Mouse (Mus musculus) mesoderm, embryonic 11.5 days (tissue): ENCODE measurements around the gene Htatip2.

Source experiments
- DNase-seq: peaks from one replicate; pipeline ENCODE4 v3.0.0-alpha.2; 2012; ENCODE audit warnings: low read depth, low spot score

Gene Htatip2

DNA sequence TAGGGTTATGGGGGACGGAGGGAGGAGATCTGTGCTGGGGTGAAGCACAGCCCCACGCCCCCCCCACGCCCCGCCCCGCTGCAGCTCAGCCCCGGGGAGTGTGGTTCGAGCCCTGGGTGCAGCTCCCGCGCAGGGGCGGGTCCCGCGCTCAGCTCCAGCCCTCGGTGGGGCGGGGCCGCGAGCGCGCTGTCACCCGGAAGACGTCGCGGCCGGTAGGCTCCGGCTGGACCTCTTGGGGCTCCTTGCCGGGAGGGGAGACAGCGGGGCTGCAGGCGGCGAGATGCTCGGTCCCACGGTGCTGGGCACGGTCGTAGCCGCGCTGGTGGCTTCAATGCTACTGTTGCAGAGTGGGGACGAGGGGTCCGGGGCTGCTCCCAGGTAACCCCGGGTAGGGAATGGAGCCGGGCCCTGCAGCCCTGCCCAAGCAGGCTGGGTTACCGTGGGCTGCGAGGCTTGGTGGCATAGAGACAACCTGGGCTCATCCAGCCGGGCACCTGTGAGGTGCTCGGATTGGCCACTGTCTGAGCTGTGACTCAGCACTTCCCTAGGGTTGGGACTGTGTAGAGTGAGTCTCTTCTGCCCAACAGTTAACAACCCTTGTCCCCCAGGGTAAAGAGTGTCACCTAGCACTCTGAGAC lies at the start of gene Htatip2:
Gene Htatip2 (plus strand): TSS at position 182 of the 638 bp plus-strand sequence.
- no peak for DNase-seq

DNA sequence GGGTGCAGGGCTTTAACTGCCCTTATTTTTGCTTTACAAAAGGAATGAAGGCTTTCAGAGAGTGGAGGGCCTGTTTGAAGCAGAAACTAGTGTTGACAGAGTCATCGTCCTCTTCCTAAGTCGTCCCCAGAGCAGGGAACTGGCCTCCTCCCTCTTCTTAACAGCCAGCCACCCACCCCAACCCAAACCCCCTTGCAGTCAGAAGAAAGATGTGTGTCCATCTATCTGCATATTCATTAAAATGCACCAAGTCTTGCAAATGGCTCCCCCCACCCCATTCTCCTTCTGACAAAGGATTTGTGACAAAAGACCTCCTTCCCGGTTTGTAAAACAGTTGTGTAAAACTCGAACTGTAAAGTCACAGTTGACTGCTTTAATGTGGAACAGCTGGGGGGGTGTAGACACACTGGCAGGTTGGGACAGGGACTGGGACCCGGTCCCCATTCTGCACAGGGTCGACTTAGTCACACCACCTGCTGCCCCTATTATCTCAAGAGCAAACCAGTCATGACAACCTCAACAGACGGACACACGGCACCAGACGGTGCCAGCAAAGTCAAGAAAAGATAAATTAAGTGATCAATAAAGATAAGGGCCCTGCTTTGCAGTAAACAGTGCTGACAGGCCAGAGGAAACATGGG lies 49.4 kb upstream of the Htatip2 start:
- peak; percentile 30 for DNase-seq

DNA sequence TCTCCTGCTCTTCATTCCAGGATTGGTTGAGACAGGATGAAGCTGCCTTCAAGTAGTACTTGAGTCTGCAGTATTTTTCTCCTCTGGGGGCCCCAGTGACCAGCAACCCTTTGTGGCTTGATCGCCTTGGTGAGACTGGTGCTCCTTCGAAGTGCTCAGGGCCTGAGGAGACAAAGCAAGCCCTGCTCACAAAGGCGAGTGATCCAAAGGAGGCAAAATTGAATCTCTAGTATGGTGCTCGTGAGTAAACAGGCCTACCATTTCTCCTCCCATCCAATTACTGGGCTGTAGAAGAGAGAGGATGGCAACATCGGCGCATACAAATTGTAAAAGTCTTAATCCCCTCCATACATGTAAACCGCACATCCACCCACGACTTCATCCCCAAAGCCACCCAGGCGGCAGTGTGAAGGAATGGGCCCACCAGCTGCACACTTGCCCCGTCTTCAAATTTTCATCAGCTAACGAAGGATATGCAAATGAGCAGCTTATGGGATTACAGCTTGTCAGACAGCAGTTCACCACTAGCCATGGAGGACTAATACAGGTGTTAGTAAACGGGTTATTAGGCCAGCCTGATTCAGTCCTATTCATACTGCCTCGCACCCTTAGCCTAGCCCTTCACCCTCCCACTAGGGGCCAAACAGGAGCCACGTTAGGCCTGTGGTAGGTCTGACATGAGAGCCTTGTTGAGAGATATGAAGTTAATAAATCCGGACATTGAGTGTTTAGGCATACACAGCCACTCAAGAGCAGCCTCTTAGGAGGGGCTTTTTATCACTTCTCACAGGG lies 40.8 kb upstream of the Htatip2 start:
- DNase-seq, result no peak

GRCm38 (mm10) chr7:49734342-49734741 lies 24.6 kb upstream of the Htatip2 start:
- DNase-seq, result no peak

DNA sequence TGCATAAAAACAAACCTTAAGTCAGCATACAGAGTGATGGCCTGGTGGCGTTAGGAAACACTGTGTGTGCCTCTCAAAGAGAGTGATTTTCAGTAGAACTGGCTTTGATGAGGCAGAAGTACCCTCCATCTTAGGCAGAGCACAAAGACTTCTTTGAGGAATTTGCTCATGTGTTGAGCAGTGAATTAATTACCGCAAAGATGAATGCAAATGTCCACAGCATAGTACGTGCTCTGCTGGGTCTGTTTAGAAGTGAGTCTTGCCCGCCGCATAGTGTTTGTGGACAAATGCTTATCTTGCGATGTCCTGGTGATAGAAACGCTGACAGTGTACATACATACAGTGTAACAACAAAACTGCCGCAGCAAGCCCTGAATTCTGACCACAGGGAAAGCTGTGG lies 19.5 kb upstream of the Htatip2 start:
- DNase-seq, result no peak

DNA sequence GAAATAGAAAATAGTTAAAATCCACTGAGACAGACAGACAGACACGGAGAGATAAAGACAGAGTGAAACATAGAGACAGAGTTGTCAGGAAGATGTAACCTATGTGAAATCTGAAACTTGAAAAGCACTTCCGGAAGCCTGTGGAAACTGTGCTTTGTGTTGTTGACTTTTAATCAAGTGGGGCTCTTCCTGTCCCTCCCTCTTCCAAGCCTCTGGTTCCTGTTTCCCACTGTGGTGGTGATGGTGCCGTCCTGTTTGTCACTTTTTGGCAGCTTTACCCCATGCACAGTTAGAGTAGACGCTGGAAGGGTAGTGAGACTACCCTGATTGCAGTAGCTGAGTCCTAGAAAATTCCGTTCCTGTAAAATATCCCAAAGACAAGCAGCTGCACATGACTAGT lies 17.4 kb upstream of the Htatip2 start:
- DNase-seq, result no peak

GRCm38 (mm10) chr7:49741923-49742322 lies 17.0 kb upstream of the Htatip2 start:
- peak; percentile 27 for DNase-seq

DNA sequence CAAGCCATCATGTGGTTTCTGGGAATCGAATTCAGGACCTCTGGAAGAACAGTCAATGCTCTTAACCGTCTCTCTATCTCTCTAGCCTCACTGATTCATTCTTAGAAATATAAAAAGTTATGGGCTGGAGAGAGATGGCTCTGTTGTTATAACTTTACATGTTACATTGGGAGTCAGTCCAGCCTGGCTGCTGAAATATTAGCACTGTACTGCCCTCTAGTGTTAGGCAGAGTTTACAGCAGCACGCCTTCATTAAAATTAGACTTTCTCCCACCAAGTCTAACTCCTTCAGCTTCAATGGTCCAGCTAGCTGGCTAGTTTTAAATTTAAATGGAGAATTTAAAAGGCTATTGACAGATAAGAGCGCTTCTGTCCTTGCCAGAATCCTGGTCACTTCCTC lies 7.8 kb upstream of the Htatip2 start:
- DNase-seq, result peak; percentile 57

- peak; percentile 58 for DNase-seq
Observed at GRCm38 (mm10) chr7:49752730-49753506, 6.0 kb upstream of the Htatip2 start.

- DNase-seq, result peak; percentile 62
Observed at GRCm38 (mm10) chr7:49754767-49755166, 4.1 kb upstream of the Htatip2 start.

- DNase-seq, result no peak
Observed at GRCm38 (mm10) chr7:49762605-49763004, 3.7 kb downstream of the Htatip2 start.

GRCm38 (mm10) chr7:49764011-49764716 lies 5.2 kb downstream of the Htatip2 start:
- no peak for DNase-seq

DNA sequence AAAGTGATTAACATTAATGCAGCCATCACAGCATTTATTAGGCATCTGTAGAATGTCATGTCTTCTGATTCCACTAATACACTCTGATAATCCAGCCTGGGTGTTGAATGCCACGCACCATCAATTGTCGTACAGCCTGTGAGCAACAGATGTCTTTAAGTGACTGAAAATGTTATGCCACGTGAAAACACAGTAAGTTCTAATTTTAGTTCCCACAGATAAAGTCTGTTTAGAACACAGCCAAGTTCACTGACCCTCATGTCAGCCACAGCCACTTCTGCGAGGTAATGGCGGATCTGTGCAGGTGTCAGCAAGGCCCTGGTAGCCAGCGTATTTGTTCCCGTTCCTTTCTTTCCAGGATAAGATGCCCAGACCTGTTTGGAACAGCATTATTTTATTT lies 7.3 kb downstream of the Htatip2 start:
- DNase-seq, result no peak

DNA sequence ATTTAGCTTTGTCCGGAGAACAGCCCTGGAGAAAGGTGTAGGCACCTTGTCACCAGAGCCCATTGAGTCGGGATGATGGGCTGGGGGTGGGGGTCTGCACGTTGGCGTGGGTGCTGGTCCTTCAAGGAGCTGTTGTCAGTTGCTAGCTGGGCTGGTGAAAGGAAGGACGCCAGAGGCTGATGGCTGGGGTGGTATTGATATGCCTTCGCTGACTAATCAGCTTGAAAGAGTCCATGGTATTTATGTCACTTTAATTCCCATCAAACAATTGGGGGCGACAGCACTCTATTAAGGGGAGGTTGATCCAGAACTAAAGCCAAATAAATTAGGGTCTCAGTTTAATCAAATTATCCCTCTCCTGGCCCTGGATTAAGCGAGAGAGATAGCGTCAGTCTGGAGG lies 9.6 kb downstream of the Htatip2 start:
- DNase-seq, result no peak

DNA sequence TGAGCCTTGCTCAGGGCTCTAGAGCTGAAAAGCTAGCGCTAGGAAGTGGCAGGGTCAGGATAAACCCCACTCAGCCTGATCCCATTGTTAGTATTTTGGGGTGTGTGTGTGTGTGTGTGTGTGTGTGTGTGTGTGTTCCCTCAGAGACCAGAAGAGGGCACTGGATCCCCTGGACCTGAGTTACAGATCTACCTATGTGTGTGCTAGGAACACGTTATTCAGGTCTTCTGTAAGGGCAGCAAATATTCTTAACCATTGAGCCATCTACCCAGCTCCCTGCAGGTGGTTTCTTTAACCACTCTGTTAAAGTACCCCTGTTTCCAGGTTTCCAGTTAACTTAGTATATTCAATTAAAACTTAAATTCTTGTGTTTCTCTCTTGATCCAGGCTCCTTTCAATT lies 15.5 kb downstream of the Htatip2 start:
- no peak for DNase-seq

DNA sequence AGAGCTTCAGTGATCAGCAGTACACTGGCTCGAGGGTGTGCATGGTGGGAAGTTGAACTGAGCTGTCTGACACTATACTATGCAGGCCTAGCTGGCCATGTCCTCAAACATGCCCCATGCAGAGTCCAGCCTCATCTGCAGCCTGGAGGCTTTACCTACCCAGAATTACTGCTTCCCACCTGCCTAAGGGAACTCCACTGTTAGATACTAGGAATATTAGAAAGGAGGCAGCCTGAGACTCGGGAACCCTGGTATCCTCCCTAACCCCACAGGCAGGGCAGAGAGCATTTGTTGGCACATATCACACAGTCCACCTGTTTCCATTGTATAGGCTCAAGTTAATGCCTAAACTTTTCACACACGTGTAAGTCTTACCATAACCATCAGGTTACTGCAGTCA lies 18.7 kb downstream of the Htatip2 start:
- no peak for DNase-seq

- DNase-seq, result peak; percentile 98
Observed at GRCm38 (mm10) chr7:49778114-49778901, 19.4 kb downstream of the Htatip2 start, which contains the start of gene Prmt3. Gene Prmt3 (plus strand): TSS chr7:49778346.

- peak; percentile 24 for DNase-seq
Observed at GRCm38 (mm10) chr7:49778904-49779615, 20.1 kb downstream of the Htatip2 start.

DNA sequence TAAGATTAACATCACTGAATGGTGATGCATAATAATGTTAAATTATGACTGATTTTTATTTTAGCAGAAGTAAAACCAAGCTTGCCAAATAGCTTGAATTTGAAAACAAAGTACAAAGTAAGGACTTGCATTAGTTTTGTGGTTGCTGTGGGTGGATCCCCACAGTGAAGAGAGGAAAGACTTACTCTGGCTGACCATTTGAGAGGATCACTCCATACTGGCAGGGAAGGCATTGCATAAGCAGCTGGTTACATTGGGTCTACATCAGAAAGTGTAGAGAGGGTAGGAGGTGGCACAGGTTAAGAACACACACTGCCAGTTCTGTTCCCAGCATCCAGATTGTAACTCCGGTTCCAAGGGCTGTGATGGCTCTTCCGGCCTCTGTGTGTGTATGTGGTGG lies 24.1 kb downstream of the Htatip2 start:
- DNase-seq, result no peak

DNA sequence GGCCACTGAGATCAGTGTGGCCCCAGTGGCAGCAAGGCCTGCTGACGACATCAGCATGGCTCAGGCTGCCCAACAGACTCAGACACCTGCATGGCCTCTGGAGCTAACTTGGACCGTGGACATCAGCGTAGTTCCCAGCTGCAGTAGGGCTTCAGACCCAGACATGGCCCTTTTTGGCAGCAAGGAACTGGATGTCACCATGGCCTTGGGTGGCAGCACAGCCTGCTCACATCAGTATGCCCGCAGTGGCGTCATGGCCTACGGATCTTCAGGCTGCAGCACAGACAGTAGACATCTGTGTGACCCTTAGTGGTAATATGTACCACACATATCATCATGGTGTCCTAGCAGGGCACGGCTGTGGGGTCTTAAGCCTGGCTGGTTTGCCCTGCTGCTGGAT lies 26.2 kb downstream of the Htatip2 start:
- no peak for DNase-seq
